Mouse (Mus musculus) hematopoietic stem cell, adult 5-6 weeks (primary cell): Measurements from ENCODE around the gene F2rl3. TPM values are rescaled to one million over a fixed set of nuclear protein-coding genes. Genes with fewer than 3 reads are reported as not detected.

Experiments
- ATAC-seq, 2 experiments: fragments of 125-278 bp in 1 of 2; replicated peaks in 1 of 2; 2 replicates each; pipeline ENCODE4 v1.8.0; 2016 to 2017; ENCODE audit warnings: inconsistent platforms in 2 of 2, mild to moderate bottlenecking in 2 of 2, moderate number of reproducible peaks in 2 of 2, low read depth in 1 of 2, moderate TSS enrichment in 1 of 2; ENCODE audit not compliant: low FRiP score in 2 of 2, poor library complexity in 2 of 2, severe bottlenecking in 2 of 2, insufficient read depth in 1 of 2, low TSS enrichment in 1 of 2
- total RNA-seq: library from RNA; stranded (forward); fragments of 172-1452, 232-1000 nt; gene quantifications from 2 replicates; pipeline ENCODE4 v1.2.3, GENCODE M21; 2017

Gene F2rl3
- total RNA-seq, 1 experiment from 2014 or later: 27.1 TPM

DNA sequence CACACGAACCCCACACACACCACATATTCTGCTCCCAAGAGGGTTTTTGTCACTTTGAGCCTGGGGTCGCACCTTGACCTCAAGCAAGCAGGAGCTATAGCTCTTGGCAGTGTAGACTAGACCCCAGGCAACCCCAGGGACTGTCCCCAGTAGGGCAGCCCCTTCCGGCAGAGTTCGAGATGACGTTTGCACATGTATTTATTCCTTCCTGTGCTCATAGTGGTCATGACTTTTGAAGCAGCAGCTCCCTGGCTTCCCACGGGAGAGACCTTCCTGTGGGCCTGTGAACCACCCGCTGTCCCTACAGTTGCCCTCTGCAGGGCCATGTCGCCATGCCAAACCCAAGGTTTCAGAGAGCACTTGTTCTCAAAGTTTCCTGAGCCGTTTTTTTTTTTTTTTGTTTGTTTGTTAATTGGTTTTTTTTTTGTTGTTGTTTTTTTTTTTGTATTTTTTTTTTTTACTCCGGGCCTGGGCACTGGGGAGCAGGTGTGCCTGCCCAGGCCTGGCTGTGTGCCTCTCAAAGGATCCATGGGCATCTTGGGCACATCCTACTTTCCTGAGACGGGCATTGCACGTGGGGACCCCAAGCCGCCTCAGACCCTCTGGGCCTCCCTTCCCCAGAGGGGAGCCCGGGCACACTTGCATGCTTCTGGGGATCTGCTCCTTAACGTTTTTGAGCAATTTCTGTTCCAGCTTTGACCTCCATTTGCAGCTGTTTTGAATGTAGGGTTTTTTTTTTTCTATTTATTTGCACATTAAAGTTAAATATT, 4.1 kb upstream of the F2rl3 start:
- ATAC-seq: no peak

DNA sequence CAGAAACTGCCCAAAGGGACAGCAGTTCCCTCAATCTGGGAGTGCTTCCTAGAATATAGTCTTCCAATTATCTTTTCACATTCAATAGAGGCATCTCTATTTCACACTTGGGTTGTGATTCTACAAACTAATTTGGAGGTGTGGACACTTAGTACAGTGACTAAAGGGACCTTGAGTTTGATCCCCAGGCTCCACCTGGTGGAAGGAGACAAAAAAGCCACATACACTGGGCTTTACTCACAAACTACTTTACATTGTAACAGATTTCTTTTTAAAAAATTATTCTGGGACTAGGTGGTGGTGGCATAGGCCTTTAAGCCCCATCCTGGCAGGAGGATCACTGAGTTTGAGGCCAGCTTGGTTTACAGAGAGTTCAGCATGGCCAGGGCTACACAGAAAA, 3.4 kb upstream of the F2rl3 start:
- no peak for ATAC-seq

DNA sequence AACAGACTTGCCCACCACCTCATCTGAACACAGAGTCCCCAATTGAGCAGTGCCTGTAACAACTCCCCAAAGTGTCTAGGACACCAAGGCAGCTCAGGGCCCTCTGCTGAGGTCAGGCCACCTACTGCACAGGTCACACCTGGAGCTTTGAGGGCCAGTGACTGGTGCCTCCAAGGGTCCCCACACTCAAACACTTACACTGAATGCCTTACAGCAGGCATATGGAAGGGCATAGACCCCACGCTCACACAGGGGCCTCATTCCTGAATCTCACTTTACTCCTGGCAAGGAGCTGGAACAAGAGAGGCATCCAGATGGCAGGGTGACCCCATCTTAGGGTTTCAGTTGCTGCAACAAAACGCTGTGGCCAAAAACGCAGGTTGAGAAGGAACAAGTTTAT, 1.5 kb upstream of the F2rl3 start:
- ATAC-seq: no peak

DNA sequence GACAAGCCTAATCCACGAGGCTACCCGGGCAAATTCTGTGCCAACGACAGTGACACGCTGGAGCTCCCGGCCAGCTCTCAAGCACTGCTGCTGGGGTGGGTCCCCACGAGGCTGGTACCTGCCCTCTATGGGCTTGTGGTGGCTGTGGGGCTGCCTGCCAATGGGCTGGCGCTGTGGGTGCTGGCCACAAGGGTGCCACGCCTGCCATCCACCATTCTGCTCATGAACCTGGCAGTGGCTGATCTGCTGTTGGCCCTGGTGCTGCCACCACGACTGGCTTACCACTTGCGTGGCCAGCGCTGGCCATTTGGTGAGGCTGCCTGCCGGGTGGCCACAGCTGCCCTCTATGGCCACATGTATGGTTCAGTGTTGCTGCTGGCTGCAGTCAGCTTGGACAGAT, 626 bp downstream of the F2rl3 start:
- ATAC-seq: peak; percentile 41 to 43

DNA sequence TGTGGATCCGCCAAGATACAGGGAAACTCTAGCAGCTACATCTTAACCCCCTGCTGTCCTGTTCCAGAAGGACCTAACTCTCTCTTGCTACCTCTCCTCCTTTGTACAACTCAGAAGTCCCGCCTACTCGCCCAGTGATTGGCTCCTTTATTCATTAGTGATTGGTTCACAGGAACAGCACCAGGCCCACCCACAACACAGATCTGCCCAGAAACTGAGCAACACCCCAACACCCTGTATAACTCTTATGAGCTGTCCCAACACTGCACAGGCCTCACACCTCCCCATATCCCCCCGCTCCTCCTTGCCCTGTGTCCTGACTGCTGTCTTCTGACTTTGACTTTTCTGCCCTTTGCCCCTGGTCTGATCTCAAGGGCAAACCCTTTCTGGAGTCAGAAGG, 4.0 kb downstream of the F2rl3 start:
- no peak for ATAC-seq

DNA sequence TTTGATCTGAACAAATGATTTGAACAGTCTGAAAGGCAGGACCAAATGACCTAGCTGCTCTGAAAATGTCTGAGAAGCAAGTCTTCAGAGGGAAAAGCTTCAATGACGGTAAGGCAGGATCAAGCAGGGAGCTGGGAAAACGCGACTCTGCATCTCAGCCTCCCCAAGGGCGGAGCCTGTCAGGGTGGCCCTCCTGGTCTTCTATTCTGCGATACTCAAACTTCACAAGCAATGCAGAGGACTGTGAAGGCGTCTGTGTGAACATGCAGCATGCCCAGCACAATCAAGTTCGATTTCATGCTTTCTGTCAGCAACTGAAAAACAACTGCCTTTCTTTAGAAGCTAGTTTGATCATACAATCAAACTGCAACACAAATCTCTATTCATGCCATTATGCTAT, 5.1 kb downstream of the F2rl3 start:
- ATAC-seq: no peak

DNA sequence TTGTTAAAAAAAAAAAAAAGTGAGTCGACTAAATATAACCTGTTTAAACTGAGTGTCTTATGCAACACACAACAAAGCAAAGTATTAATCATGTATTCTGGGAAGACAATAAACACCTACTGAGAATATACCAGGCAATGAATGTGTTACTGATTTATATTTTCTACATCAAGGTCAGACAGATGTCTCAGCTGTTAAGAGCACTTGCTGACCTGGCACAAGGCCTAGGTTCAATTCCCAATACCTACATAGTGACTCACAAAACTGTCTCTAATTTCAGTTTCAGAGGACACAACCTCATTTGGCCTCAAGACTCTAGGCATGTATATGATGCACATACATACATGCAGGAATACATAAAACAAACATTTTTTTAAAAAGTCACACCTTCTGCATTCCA, 16.1 kb downstream of the F2rl3 start:
- ATAC-seq: no peak

DNA sequence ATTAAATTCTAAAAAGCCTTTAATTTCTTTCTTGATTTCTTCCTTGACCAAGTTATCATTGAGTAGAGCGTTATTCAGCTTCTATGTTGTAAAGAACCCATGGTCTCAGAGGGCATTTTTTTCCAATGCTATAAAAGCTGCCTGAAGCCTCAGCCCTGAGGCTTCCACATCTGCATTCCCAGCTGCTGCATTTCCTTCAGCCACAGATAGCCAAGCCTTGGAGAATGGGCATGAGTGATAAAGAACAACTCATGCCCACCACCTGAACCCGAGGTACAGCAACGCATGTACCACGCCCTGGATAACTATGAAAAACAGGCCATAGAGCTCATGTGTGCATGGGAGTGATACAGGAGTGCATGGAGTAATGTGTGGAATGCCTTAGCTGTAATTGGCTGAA, 19.0 kb downstream of the F2rl3 start:
- no peak for ATAC-seq

DNA sequence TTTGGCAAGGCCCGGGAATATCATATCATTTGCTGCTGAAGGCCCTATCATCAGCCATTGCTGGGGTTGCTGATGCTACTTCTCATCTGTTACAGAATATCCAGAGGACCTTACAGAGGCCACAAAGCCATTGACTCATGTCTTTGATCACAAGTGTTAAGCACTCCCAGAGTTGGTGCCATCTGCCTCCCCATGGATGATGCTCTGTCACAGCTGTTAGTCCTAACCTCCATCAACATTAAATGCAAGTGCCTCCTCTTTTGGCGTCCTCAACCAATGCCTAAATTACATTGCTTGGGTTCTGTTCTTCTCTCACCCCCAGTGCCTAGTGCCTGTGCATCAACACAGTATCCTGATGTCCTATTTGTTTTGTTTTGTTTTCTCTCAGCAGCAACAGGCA, 39.9 kb downstream of the F2rl3 start:
- ATAC-seq: no peak

DNA sequence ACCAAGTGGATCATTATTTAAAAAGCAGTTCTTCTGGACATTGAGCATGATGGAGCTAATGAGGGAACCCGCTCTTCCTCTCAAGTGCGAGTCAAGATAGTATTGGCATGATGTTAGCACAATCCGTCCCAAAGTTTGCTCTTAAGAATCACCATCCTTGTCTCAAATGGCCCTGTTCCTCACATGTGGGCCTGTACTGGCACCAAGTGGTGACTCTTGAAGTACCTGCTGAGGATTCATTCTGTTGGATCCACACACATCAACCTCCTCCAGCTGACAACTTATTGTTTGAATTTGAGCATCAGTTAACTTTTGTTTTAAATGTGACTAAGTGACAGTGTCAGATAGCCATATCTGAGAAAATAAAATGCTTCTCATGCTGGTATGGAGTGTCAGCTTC, 51.0 kb downstream of the F2rl3 start:
- 0 out of 4 replicates have a peak, but pooled peaks of 1 of the 2 experiments have one; percentile 49 for ATAC-seq

Other genes starting within 250 kb of the F2rl3 start
- gene Med26, start 213.6 kb upstream of the F2rl3 start, total RNA-seq: 9.4 and 10.5 TPM in 2 replicates
- 57.9 and 91.8 TPM in 2 replicates for gene Smim7, start 190.8 kb upstream of the F2rl3 start, total RNA-seq
- 4.1 and 4.2 TPM in 2 replicates for gene Tmem38a, start 189.8 kb upstream of the F2rl3 start, total RNA-seq
- gene Nwd1, start 115.2 kb upstream of the F2rl3 start, total RNA-seq: 24.4 and 33.3 TPM in 2 replicates
- gene Sin3b, start 38.6 kb upstream of the F2rl3 start, total RNA-seq: 110 and 127 TPM in 2 replicates